In genomic region chr17:91875231-91875630, GRCm38 (mm10) we compare ENCODE assay signal across 28 mouse cellular contexts.
"Had no signal": no experiment of that assay in that cellular context is flagged by ENCODE, and none has a peak within 500 bp of the region (broad histone marks: within the 10 kb centered on the region; RNA-seq: fewer than 3 reads in every experiment).

No protein-coding gene starts in this region.

- H3K9ac ChIP-seq: embryonic facial prominence, embryonic 12.5 days; embryonic facial prominence, embryonic 13.5 days; embryonic facial prominence, embryonic 15.5 days; forebrain, embryonic 12.5 days; forebrain, embryonic 13.5 days; forebrain, embryonic 15.5 days; forebrain, postnatal 0 days had no signal

- H3K36me3 ChIP-seq: embryonic facial prominence, embryonic 10.5 days; embryonic facial prominence, embryonic 12.5 days; embryonic facial prominence, embryonic 13.5 days; embryonic facial prominence, embryonic 15.5 days; forebrain, embryonic 10.5 days; forebrain, embryonic 12.5 days; forebrain, embryonic 15.5 days had no signal

- H3K9me3 ChIP-seq: embryonic facial prominence, embryonic 10.5 days; embryonic facial prominence, embryonic 12.5 days; embryonic facial prominence, embryonic 13.5 days; embryonic facial prominence, embryonic 15.5 days; forebrain, embryonic 10.5 days; forebrain, embryonic 12.5 days; forebrain, embryonic 13.5 days; forebrain, embryonic 15.5 days had no signal

- H3K4me2 ChIP-seq: embryonic facial prominence, embryonic 12.5 days; embryonic facial prominence, embryonic 13.5 days; embryonic facial prominence, embryonic 15.5 days; forebrain, embryonic 12.5 days; forebrain, embryonic 13.5 days; forebrain, embryonic 15.5 days had no signal

- H3K4me1 ChIP-seq: embryonic facial prominence, embryonic 10.5 days; embryonic facial prominence, embryonic 12.5 days; embryonic facial prominence, embryonic 13.5 days; embryonic facial prominence, embryonic 15.5 days; forebrain, embryonic 10.5 days; forebrain, embryonic 12.5 days; forebrain, embryonic 13.5 days; forebrain, embryonic 15.5 days had no signal

- H3K27ac ChIP-seq: embryonic facial prominence, embryonic 10.5 days; embryonic facial prominence, embryonic 12.5 days; embryonic facial prominence, embryonic 13.5 days; embryonic facial prominence, embryonic 15.5 days; forebrain, embryonic 10.5 days; forebrain, embryonic 12.5 days; forebrain, embryonic 13.5 days; forebrain, embryonic 15.5 days; gastrocnemius, adult 2 months; heart, adult 2 months had no signal

- H3K27me3 ChIP-seq: embryonic facial prominence, embryonic 12.5 days; embryonic facial prominence, embryonic 13.5 days; embryonic facial prominence, embryonic 15.5 days; forebrain, embryonic 12.5 days; forebrain, embryonic 13.5 days; forebrain, embryonic 15.5 days had no signal

- ATAC-seq: forebrain, embryonic 13.5 days; forebrain, embryonic 14.5 days; forebrain, embryonic 15.5 days; forebrain, embryonic 16.5 days; forebrain, postnatal 0 days had no signal

- DNase-seq: cerebellum, adult 8-10 months; cerebellum, adult 9-10 months; cerebellum, adult 9-11 months; cerebellum, postnatal 10 days; cerebellum, postnatal 14 days; cerebellum, postnatal 25 days; cerebellum, postnatal 36 days; embryo, embryonic 11 days; forebrain, postnatal 0 days; gastrocnemius, adult 2 months; gastrocnemius, postnatal 10 days; gastrocnemius, postnatal 14 days; gastrocnemius, postnatal 25 days; gastrocnemius, postnatal 36 days; heart, adult 11 months; heart, adult 18-20 months; heart, adult 2 months had no signal

- H3K4me3 ChIP-seq: embryonic facial prominence, embryonic 10.5 days; embryonic facial prominence, embryonic 12.5 days; embryonic facial prominence, embryonic 13.5 days; embryonic facial prominence, embryonic 15.5 days; erythroblast, embryonic 14.5 days; forebrain, embryonic 10.5 days; forebrain, embryonic 12.5 days; forebrain, embryonic 13.5 days; forebrain, embryonic 15.5 days; gastrocnemius, adult 2 months; heart, adult 2 months had no signal
